33 mouse cellular contexts compared by ENCODE assay signal in genomic region chr2:170022953-170023352, GRCm38 (mm10).
A peak's percentile ranks its signal among the peaks of the same experiment; 100 is the strongest.
DNase-seq lines count a peak whose midpoint lies in the region; ATAC-seq lines count a peak whose summit lies in the region.
"Had no signal": no experiment of that assay in that cellular context is flagged by ENCODE, and none has a peak within 500 bp of the region (broad histone marks: within the 10 kb centered on the region; RNA-seq: fewer than 3 reads in every experiment).

No protein-coding gene starts in this region.

- no peaks in the 10 kb centered on the region for H3K36me3 ChIP-seq in forebrain, embryonic 11.5 days (ENCODE audit: control insufficient read depth, insufficient read depth, low read length)
- no peaks in the 10 kb centered on the region for H3K36me3 ChIP-seq in forebrain, embryonic 16.5 days (ENCODE audit: control insufficient read depth, insufficient read depth)
- H3K36me3 ChIP-seq in limb, embryonic 10.5 days: no peaks in the 10 kb centered on the region
- H3K36me3 ChIP-seq: embryonic facial prominence, embryonic 12.5 days; heart, embryonic 13.5 days; hindbrain, embryonic 10.5 days; intestine, embryonic 15.5 days; limb, embryonic 15.5 days; liver, embryonic 13.5 days; neural tube, embryonic 13.5 days had no signal

- no peak for ATAC-seq in forebrain, embryonic 11.5 days (replicated peaks; ENCODE audit: low FRiP score)
- no peak for ATAC-seq in forebrain, embryonic 16.5 days
- ATAC-seq in granulocyte monocyte progenitor cell, adult 5-6 weeks (replicated peaks; ENCODE audit: poor library complexity, severe bottlenecking): no peak
- ATAC-seq: forebrain, embryonic 14.5 days; hindbrain, postnatal 0 days; intestine, embryonic 15.5 days had no signal

- no peak overlapping the region for H3K4me3 ChIP-seq in forebrain, embryonic 11.5 days (ENCODE audit: low read depth, low read length)
- no peak overlapping the region for H3K4me3 ChIP-seq in forebrain, embryonic 16.5 days (replicated peaks; ENCODE audit: low read length)
- H3K4me3 ChIP-seq in limb, embryonic 10.5 days: no peak overlapping the region
- H3K4me3 ChIP-seq: embryonic facial prominence, embryonic 12.5 days; heart, embryonic 13.5 days; hindbrain, embryonic 10.5 days; intestine, embryonic 15.5 days; limb, embryonic 15.5 days; liver, embryonic 13.5 days; myocyte; neural tube, embryonic 13.5 days had no signal

- DNase-seq in forebrain, embryonic 11.5 days (ENCODE audit: low spot score): peak; percentile 35
- peak; percentile 27 for DNase-seq in thymus, postnatal 0 days (ENCODE audit: low spot score)
- no peak for DNase-seq in thymus, postnatal 4 days
- DNase-seq in limb, embryonic 10.5 days (ENCODE audit: low spot score): no peak
- DNase-seq in left cerebral cortex, adult 11 months (ENCODE audit: low spot score): no peak
- DNase-seq in retina, embryonic 14.5 days (ENCODE audit: low spot score): no peak
- DNase-seq: adrenal gland, adult 8-10 months; cerebellum, adult 8-10 months; cerebellum, postnatal 36 days; heart, postnatal 14 days; kidney, adult 2 months; kidney, postnatal 4 days; liver, embryonic 13.5 days; lung, adult 18-20 months; lung, postnatal 10 days; midbrain, embryonic 14.5 days; retina, postnatal 1 day; right cerebral cortex, postnatal 14 days; thymus, postnatal 14 days had no signal

- peaks cover 4% of the 10 kb centered on the region; the same call in 1 of the 2 replicates for H3K9me3 ChIP-seq in forebrain, embryonic 11.5 days (ENCODE audit: control insufficient read depth, low read length)
- no peaks in the 10 kb centered on the region for H3K9me3 ChIP-seq in forebrain, embryonic 16.5 days (ENCODE audit: control insufficient read depth, low read length)
- H3K9me3 ChIP-seq in limb, embryonic 10.5 days (replicated peaks): no peaks in the 10 kb centered on the region
- H3K9me3 ChIP-seq: intestine, embryonic 15.5 days; limb, embryonic 15.5 days; neural tube, embryonic 13.5 days had no signal

- WGBS in forebrain, embryonic 11.5 days: 82% methylated on average over 5 of the region's 5 CpGs
- 73% methylated on average over 5 of the region's 5 CpGs for whole genome bisulfite sequencing in forebrain, embryonic 16.5 days
- 86% methylated on average over 5 of the region's 5 CpGs for WGBS in limb, embryonic 10.5 days

- no peak overlapping the region for H3K4me2 ChIP-seq in forebrain, embryonic 11.5 days (ENCODE audit: low read depth, low read length, severe bottlenecking)
- no peak overlapping the region for H3K4me2 ChIP-seq in forebrain, embryonic 16.5 days (ENCODE audit: low read length)
- H3K4me2 ChIP-seq: embryonic facial prominence, embryonic 12.5 days; heart, embryonic 13.5 days; intestine, embryonic 15.5 days; limb, embryonic 15.5 days; liver, embryonic 13.5 days; neural tube, embryonic 13.5 days had no signal

- no peaks in the 10 kb centered on the region for H3K4me1 ChIP-seq in forebrain, embryonic 11.5 days (replicated peaks; ENCODE audit: control insufficient read depth, insufficient read depth, low read length)
- no peaks in the 10 kb centered on the region for H3K4me1 ChIP-seq in forebrain, embryonic 16.5 days (replicated peaks; ENCODE audit: control insufficient read depth, insufficient read depth, low read length)
- H3K4me1 ChIP-seq in limb, embryonic 10.5 days: peaks cover 21% of the 10 kb centered on the region
- H3K4me1 ChIP-seq: heart, embryonic 13.5 days; intestine, embryonic 15.5 days; limb, embryonic 15.5 days; liver, embryonic 13.5 days; neural tube, embryonic 13.5 days had no signal

- no peaks in the 10 kb centered on the region for H3K27me3 ChIP-seq in forebrain, embryonic 11.5 days (ENCODE audit: control insufficient read depth, insufficient read depth, low read length)
- no peaks in the 10 kb centered on the region for H3K27me3 ChIP-seq in forebrain, embryonic 16.5 days (replicated peaks; ENCODE audit: control insufficient read depth, insufficient read depth, low read length)
- no peaks in the 10 kb centered on the region for H3K27me3 ChIP-seq in limb, embryonic 10.5 days (ENCODE audit: low read depth, poor library complexity, severe bottlenecking)
- H3K27me3 ChIP-seq: CH12.LX; embryonic facial prominence, embryonic 12.5 days; heart, embryonic 13.5 days; intestine, embryonic 15.5 days; limb, embryonic 15.5 days; liver, embryonic 13.5 days; neural tube, embryonic 13.5 days had no signal

- H3K27ac ChIP-seq in forebrain, embryonic 11.5 days (ENCODE audit: low read depth, low read length): no peak overlapping the region
- H3K27ac ChIP-seq in forebrain, embryonic 16.5 days (ENCODE audit: low read length): no peak overlapping the region
- 0 out of 2 replicates have a peak overlapping the region, but pooled peaks have one; percentile 46 for H3K27ac ChIP-seq in limb, embryonic 10.5 days
- H3K27ac ChIP-seq: embryonic facial prominence, embryonic 12.5 days; heart, embryonic 13.5 days; hindbrain, embryonic 10.5 days; hindbrain, postnatal 0 days; intestine, embryonic 15.5 days; kidney, postnatal 0 days; limb, embryonic 15.5 days; liver, embryonic 13.5 days; macrophage; neural tube, embryonic 13.5 days had no signal

- H3K9ac ChIP-seq in forebrain, embryonic 11.5 days (ENCODE audit: low read length): no peak overlapping the region
- H3K9ac ChIP-seq in forebrain, embryonic 16.5 days (replicated peaks; ENCODE audit: low read depth, low read length): no peak overlapping the region
- H3K9ac ChIP-seq: embryonic facial prominence, embryonic 12.5 days; heart, embryonic 13.5 days; intestine, embryonic 15.5 days; limb, embryonic 15.5 days; liver, embryonic 13.5 days; neural tube, embryonic 13.5 days had no signal

Comparison
In these comparisons a context has a peak if more than half of its experiments do, and no peak if none do; other contexts are left out.
1. DNase-seq: peak in forebrain, embryonic 11.5 days (single experiment) and thymus, postnatal 0 days (single experiment); none in thymus, postnatal 4 days (single experiment), limb, embryonic 10.5 days (single experiment), left cerebral cortex, adult 11 months (single experiment) and retina, embryonic 14.5 days (single experiment).